Mouse (Mus musculus) retina, postnatal 1 day (tissue): ENCODE data around the gene Tmem248.
"Not testable (repeated sequence)": the region's sequence is repeated elsewhere in the genome, so short reads cannot be mapped to it uniquely, and the experiment has no call there.

Experiments used
- DNase-seq: peaks from one replicate; pipeline ENCODE4 v3.0.0-alpha.2; 2012

The Tmem248 gene

DNA sequence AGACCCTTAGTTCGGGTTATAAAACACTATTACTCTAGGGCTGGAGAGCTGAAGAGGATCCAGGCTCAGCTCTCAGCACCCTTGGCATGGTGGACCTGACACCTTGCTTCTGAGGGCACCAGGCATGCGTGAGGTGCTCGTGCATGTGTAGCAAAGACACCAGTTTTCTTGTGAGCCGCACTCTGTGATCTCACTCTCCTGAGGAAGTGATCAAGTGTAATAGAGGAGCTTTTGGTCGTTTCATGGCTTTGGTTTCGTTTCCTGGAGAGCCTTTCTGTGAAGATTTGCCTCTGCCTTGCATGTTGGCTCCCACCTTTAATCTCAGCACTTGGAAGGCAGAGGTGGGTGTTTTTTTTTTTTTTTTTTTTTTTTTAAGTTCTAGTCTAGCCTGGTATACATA, 12.3 kb upstream of the Tmem248 start:
- no peak for DNase-seq

DNA sequence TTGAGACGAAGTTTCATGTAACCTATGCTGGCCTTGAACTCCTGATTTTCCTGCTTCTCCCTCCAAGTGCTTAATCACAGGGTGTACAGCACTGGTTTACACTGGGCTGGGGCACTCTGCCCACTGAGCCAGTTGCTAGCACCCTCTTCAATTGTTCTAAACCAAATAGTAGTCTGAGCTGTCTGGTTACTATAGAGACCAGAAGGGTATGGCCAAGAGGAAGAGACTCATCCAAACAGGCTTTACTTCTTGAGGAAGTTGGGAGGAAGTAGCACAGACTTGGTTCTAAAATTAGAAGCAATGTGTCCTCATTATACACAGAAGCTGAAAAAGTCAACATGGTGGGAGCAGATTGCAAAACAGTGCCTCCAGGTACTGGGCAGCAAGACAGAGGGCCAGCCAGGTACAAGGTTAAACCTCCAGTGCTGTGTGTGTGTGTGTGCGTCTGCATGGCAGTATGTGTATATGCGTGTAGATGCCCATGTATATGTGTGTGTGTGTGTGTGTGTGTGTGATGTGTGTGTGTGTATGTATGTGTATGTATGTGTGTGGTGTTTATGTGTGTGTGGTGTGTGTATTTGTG, 11.3 kb upstream of the Tmem248 start:
- no peak for DNase-seq

DNA sequence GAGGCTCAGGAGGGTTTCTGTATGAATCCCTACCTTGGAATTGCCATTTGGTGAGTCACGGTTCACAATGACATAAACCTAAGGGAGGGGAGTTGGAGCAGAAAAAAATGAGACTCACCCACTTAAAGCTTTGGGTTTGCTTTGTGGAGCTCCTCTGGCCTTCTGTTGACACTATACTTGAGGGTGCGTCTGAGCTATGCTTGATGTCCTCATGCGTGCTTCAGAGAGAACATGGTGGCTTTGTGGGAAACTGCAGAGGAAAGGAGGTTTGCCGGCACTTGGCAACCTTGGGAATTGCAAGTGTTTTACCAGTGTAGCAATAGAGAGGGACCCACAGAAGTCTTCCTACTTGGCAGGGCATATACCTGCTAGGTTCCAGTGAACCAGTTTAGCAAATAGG, 9.6 kb upstream of the Tmem248 start:
- no peak for DNase-seq

DNA sequence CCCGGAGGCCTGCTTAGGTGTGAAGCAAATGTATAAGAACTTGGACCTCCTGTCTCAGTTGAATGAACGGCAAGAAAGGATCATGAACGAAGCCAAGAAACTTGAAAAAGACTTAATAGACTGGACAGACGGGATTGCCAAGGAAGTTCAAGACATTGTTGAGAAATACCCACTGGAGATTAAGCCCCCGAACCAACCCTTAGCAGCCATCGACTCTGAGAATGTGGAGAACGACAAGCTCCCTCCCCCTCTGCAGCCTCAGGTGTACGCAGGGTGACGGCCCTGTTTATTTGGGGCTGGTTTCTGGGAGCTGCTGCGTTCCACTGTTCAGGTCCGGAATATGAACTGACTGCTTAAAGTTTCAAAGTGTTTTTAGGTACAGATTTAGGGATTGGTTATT, 3.9 kb upstream of the Tmem248 start:
- DNase-seq = no peak

GRCm38 (mm10) chr5:130217406-130217805, 525 bp downstream of the Tmem248 start:
- no peak for DNase-seq

DNA sequence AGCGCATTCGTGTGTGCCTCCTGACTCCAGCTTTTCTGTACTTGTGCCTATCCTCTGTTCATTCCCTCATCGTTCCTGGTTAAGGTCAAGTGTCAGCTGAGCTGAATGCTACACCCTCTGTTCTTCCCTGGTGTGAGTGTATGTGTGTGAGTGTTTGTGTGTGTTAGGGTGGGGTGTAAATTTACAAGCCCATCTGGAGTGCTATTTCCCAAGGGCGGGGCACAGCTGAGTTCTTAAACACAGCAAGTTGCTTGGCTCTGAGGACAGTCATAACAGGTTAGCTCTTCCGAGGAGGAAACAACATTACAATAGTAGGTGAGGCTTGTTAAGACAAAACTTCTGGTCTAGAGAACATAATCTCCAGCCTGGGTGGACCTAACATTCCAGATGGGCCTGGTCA, 1.5 kb downstream of the Tmem248 start:
- no peak for DNase-seq

DNA sequence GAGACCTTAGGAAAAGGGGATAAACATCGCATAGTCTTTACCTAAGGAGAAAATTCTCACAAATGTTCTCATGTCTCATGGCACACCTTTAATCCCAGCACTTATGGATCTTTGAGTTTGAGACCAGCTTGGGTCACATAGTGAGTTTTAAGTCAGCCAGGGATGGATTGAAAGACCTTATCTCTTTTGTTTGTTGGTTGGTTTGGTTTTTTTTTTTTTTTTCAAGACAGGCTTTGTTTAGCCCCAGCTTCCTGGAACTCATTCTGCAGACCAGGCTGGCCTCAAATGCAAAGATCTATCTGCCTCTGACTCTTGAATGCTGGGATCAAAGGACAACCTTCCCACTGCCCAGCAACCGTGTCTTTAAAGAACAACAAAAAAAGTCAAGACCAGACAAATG, 4.4 kb downstream of the Tmem248 start:
- DNase-seq = no peak

GRCm38 (mm10) chr5:130221760-130222145, 4.9 kb downstream of the Tmem248 start:
- no peak for DNase-seq

- peak; percentile 95 for DNase-seq
Measured at GRCm38 (mm10) chr5:130222146-130223004, 5.5 kb downstream of the Tmem248 start.

DNA sequence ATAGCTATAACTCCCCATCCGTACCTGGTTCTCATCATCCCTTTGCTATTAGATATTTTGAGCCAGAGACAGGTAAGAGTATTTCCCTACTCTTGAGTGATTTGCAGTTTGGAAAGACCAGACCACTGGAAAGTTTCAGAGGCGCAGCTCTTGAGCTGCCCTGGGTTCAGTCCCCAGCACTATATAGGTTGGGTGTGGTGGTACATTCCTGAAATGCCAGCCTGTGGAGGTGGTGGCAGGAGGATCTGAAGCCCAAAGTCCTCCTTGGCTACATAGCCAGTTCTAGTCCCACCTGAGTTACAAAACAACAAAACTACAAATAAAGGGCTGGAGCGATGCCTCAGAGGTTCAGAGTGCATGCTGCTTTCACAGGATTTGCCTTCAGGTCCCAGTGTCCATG, 9.9 kb downstream of the Tmem248 start:
- no peak for DNase-seq

GRCm38 (mm10) chr5:130228120-130228519, 11.2 kb downstream of the Tmem248 start:
- no peak for DNase-seq

GRCm38 (mm10) chr5:130236302-130236701, 19.4 kb downstream of the Tmem248 start:
- no peak for DNase-seq

DNA sequence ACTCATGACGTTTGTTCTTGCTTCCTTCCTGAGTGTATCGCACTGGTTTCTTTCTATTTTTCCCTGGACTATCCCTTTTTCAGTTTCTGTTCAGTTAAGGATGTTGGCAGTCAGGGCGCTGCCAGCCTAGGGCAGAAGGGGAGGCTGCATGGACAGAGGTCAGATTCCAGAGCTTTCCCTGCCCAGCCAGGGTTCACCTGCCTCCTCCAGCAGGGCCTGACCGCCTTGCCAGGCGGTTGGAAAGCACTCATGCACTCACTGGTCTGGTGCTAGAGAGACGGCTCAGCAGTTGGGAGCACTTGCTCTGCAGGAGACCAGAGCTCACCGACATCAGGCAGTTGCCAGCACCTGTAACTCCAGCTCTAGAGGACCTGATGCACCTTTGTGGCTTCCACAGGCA, 22.4 kb downstream of the Tmem248 start:
- DNase-seq = no peak

DNA sequence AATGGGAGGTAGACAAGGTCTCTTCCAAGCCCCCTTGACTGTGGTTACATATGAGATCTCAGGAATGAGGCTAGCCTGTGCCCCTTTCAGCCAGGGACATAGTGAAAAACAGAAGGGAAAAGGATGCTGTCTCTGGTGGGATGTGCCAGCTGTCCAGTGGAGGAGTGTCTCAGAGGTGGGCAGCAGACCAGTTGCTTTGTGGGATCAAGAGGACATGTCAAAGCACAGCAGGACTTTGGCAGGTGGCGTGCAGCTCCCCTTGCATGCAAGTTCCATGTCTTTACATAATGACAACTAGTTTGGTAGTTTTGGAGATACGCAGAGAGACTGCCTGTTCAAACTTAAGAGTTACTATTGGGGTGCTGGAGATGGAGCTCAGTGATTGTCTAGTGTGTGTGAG, 23.0 kb downstream of the Tmem248 start:
- no peak for DNase-seq

DNA sequence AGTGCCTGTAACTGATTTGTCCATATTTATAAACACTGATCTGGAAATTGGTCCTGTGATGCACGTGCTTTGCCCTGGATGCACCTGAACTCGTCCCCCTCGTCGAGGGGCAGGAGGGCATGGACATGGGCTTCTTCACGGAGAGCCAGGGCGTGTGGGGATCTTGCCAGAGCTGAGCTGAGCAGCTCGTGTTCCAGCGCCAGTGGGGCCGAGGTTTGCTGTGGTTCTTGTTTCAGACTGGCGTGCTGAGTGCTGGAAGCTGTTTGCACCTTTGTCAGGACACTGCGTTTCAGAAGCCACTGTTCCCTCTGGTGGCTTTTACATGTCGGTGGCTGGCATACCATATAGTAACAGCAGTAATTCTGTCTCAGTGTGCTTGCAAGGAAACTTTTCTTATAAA, 24.5 kb downstream of the Tmem248 start:
- no peak for DNase-seq

DNA sequence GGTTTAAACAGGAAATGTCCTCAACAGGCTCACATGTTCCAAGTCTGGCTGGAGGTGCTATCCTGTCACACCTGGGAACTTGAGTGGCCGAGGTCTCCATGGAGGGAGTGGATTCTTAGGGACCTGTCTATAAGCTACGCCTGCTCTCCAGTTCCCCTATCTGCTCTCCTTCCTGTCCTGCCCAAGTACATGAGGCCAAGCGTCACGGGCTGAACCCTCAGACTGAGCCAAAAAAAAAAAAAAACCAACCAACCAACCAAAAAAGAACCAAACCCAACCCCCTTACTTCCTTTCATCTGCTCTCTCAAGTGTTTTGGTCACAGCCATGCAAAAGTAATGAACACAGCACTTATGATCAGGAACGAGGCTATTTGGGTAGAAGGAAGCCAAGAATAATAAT, 30.9 kb downstream of the Tmem248 start:
- no peak for DNase-seq

GRCm38 (mm10) chr5:130254164-130255016, 37.5 kb downstream of the Tmem248 start:
- peak; percentile 45 for DNase-seq

DNA sequence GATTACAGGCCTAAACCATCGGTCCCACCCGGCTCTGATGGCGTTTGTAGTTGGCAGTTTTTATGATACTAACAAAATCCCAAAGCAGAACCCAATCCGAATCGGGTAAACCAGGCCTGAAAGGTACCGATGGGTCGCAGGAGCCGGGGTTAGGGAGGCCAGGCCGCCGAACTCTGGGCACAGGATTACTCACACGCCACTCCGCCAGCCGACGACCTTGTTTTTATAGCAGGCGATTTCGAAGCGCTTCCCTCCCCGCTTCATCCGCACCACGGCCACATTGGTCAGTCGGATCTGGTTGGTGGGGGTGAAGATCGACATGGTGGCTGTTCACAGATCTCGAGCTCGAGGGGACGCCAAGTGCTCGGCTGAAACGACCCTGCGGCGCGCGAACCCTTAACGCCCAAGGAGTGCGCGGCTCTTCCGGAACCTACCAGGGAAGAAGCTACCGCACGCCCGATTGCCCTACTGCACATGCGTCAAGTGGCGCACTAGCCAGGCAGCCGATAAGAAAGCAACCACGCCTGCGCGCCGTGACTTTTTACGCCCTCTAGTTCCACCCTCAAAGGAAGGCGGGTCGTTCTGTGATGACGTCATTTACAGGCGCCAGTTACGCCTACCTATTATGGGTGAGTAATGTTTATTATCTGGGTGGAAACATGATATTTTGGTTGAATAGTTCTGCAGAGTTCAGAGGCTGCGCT, 38.3 kb downstream of the Tmem248 start, which contains the start of the genes Sbds and Tyw1:
Sbds (minus strand) TSS at position 514 of the 704 bp plus-strand sequence.
Tyw1 (plus strand) TSS at position 603 of the 704 bp plus-strand sequence.
- peak; percentile 99 for DNase-seq

DNA sequence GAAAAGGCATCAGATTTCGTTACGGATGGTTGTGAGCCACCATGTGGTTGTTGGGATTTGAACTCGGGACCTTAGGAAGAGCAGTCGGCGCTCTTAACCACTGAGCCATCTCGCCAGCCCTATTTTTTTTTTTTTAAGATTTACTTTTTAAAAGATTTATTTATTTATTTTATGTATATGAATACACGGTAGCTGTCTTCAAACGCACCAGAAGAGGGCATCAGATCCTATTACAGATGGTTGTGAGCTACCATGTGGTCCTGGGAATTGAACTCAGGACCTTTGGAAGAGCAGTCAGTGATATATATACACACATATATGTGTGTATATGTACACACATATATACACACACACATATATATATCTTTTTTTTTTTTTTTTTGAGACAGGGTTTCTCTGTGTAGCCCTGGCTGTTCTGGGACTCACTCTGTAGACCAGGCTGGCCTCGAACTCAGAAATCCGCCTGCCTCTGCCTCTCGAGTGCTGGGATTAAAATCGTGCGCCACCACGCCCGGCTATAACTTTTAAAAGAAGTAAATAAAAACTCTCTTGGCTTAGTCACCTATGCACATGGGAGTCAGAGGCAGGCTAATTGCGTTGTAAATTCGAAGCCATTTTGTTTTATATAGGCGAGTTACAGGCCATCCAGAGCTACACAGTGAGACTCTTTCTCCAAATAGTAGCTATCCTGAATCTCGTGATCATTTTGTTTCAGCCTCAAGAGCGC, 39.1 kb downstream of the Tmem248 start:
- not testable (repeated sequence) for DNase-seq

- DNase-seq = peak; percentile 99
Measured at GRCm38 (mm10) chr5:130256678-130257271, 39.9 kb downstream of the Tmem248 start.

DNA sequence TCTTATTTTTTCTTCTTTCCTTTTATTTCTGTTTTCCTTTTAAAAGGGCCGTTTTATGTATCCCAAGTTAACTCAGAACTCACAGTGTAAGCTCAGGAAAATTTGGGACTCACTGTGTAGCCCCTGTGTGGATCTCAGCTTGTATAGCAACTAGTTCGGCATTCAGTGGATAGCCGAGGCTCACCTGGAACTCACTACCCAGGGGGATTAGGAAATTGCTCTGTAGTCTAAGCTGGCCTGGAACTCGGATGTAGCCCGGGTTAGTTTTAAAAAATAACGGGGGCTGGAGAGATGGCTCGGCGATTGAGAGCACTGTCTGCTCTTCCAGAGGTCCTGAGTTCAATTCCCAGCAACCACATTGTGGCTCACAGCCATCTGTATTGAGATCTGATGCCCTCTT, 40.4 kb downstream of the Tmem248 start:
- DNase-seq = no peak

DNA sequence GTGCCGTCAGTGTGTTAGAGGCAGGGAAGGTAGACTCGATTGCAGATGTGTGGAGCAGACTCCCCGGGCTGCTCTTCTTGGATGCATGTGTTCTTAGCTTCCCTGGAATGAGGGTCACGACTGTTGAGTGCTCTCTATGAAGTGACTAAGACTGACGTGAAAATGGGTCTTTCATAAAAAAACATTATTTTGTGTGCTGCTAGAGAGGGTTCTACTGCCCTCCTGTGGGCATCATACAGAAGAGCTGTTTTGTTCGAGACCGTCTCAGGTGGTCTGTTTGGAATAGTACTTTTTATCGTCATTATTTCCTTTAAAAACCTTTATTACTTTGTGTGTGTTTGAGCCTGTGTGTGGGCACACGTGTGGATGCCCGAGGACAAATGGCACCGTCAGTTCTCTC, 46.6 kb downstream of the Tmem248 start:
- no peak for DNase-seq
